Mouse (Mus musculus): ENCODE measurements around the gene Slc35e2.
A peak's percentile ranks its signal among the peaks of the same experiment; 100 is the strongest.

DNA sequence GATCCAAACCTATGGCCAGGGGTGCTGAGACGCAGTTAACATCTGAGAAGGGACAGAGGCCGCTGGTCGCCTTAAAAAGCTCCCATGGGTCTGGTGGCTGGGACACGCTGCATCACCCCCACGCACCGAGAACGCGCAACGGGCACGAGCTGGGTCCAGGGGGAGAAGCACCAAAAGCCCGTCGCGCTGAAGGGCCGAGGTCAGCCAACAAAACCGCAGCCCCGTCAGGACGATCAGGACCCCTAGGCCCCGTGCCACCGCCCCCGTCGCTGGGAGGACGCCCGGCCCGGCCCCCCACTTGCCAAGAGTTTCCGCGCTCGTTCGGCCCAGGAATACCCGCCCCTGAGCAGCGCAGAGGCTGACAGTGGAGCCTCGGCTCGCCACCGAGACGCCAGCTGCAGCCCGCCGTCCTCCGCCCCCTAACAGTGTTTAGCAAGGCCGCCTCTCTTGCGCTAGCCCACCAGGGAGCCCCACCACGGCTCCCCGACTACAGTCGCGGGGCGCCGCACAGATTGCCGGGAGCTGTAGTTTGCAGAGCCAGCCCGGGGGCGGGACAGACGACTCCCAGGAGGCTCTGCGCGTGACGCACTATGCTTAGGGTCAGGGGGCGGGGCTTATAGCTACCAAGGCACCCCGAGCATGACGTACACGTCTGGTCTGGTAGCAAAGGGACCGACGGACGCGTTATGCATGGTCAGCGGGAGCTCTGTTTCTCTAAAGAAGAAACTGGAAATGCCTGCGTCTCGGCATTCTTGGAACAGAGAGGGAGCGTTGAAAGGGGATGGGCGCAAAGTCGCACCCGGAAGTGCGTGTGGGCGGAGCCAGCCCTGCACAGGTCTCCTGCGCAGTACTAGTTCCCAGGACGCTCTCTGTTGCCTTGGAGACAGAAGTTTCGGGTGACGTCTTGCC lies 67.7 kb downstream of the Slc35e2 start, which contains the start of gene Mib2:
- TF ChIP-seq CTCF (IDR thresholded peaks at IDR 0.05; ENCODE audit: extremely low read depth, insufficient read depth, low read length) (no peak), POLR2A (IDR thresholded peaks at IDR 0.05; ENCODE audit: extremely low read depth, insufficient read depth, low read length) (0 out of 2 replicates have a peak, but pooled peaks have one; percentile 56)

All from cortical plate, adult 2 months (tissue).